ENCODE assay signal across 27 mouse cellular contexts in genomic region chr6:46232889-46233288, GRCm38 (mm10).
DNase-seq lines count a peak whose midpoint lies in the region; ATAC-seq and TF ChIP-seq lines count a peak whose summit lies in the region.
"Had no signal": no experiment of that assay in that cellular context is flagged by ENCODE, and none has a peak within 500 bp of the region (broad histone marks: within the 10 kb centered on the region; RNA-seq: fewer than 3 reads in every experiment).

No protein-coding gene starts in this region.

- no peak overlapping the region for H3K27ac ChIP-seq in lung, embryonic 14.5 days (ENCODE audit: low read depth)
- no peak overlapping the region for H3K27ac ChIP-seq in lung, postnatal 0 days (ENCODE audit: low read length)
- H3K27ac ChIP-seq: embryonic facial prominence, embryonic 10.5 days; embryonic facial prominence, embryonic 13.5 days; forebrain, embryonic 12.5 days; gastrocnemius, adult 2 months; hindbrain, embryonic 10.5 days; hindbrain, embryonic 13.5 days had no signal

- no peak for TF ChIP-seq CTCF in lung, embryonic 14.5 days (IDR thresholded peaks at IDR 0.05; ENCODE audit: low read depth)
- no peak for TF ChIP-seq CTCF in lung, postnatal 0 days (IDR thresholded peaks at IDR 0.05)

- no peak overlapping the region for H3K9ac ChIP-seq in lung, embryonic 14.5 days
- H3K9ac ChIP-seq in lung, postnatal 0 days (replicated peaks; ENCODE audit: low read depth) = no peak overlapping the region
- H3K9ac ChIP-seq: embryonic facial prominence, embryonic 13.5 days; forebrain, embryonic 12.5 days; hindbrain, embryonic 13.5 days had no signal

- no peak overlapping the region for H3K4me2 ChIP-seq in lung, embryonic 14.5 days
- no peak overlapping the region for H3K4me2 ChIP-seq in lung, postnatal 0 days (replicated peaks; ENCODE audit: low read depth, low read length)
- H3K4me2 ChIP-seq: embryonic facial prominence, embryonic 13.5 days; forebrain, embryonic 12.5 days; heart, embryonic 11.5 days; hindbrain, embryonic 13.5 days had no signal

- H3K4me1 ChIP-seq in lung, embryonic 14.5 days (ENCODE audit: insufficient read depth) = no peaks in the 10 kb centered on the region
- H3K4me1 ChIP-seq in lung, postnatal 0 days (ENCODE audit: insufficient read depth, low read depth, low read length) = no peaks in the 10 kb centered on the region
- H3K4me1 ChIP-seq: embryonic facial prominence, embryonic 10.5 days; embryonic facial prominence, embryonic 13.5 days; forebrain, embryonic 12.5 days; hindbrain, embryonic 10.5 days; hindbrain, embryonic 13.5 days had no signal

- peak; percentile 60; the same call in 1 of the 2 replicates for ATAC-seq in lung, embryonic 14.5 days (ENCODE audit: insufficient read depth)
- no peak for ATAC-seq in lung, postnatal 0 days
- ATAC-seq: CD4-positive, CD25-positive, alpha-beta regulatory T cell, adult 4 months; forebrain, embryonic 16.5 days; hindbrain, embryonic 16.5 days had no signal

- no peaks in the 10 kb centered on the region for H3K36me3 ChIP-seq in lung, embryonic 14.5 days (ENCODE audit: insufficient read depth)
- no peaks in the 10 kb centered on the region for H3K36me3 ChIP-seq in lung, postnatal 0 days (ENCODE audit: insufficient read depth, low read length)
- H3K36me3 ChIP-seq: embryonic facial prominence, embryonic 10.5 days; embryonic facial prominence, embryonic 13.5 days; forebrain, embryonic 12.5 days; hindbrain, embryonic 10.5 days; hindbrain, embryonic 13.5 days had no signal

- H3K27me3 ChIP-seq in lung, embryonic 14.5 days (ENCODE audit: insufficient read depth, low read length) = no peaks in the 10 kb centered on the region
- H3K27me3 ChIP-seq in lung, postnatal 0 days (replicated peaks; ENCODE audit: insufficient read depth, low read length) = no peaks in the 10 kb centered on the region
- H3K27me3 ChIP-seq: embryonic facial prominence, embryonic 13.5 days; forebrain, embryonic 12.5 days; hindbrain, embryonic 13.5 days had no signal

- peak; percentile 41 for DNase-seq in lung, embryonic 14.5 days
- DNase-seq in lung, postnatal 25 days (ENCODE audit: low spot score) = no peak
- DNase-seq in lung, postnatal 0 days (ENCODE audit: low spot score) = peak; percentile 7
- no peak for DNase-seq in lung, postnatal 4 days
- DNase-seq in telencephalon, adult 2 months (ENCODE audit: low read depth, low spot score) = peak; percentile 9
- no peak for DNase-seq in kidney, postnatal 14 days
- DNase-seq: adrenal gland, adult 2 months; adrenal gland, postnatal 14 days; cerebellum, adult 11-12 months; cerebellum, adult 8-10 months; cerebellum, postnatal 10 days; cerebellum, postnatal 36 days; embryo, embryonic 11 days; gastrocnemius, adult 2 months; gastrocnemius, postnatal 14 days; heart, adult 11 months; heart, postnatal 36 days had no signal

- H3K9me3 ChIP-seq in lung, embryonic 14.5 days (ENCODE audit: low read depth, low read length) = no peaks in the 10 kb centered on the region
- H3K9me3 ChIP-seq in lung, postnatal 0 days (ENCODE audit: low read length) = no peaks in the 10 kb centered on the region
- H3K9me3 ChIP-seq: embryonic facial prominence, embryonic 10.5 days; embryonic facial prominence, embryonic 13.5 days; forebrain, embryonic 12.5 days; hindbrain, embryonic 10.5 days; hindbrain, embryonic 13.5 days had no signal

- no peak for TF ChIP-seq EP300 in lung, postnatal 0 days (IDR thresholded peaks at IDR 0.05)

- 51% methylated on average over 1 of the region's 1 CpGs for WGBS in lung, embryonic 14.5 days
- WGBS in lung, postnatal 0 days = 68% methylated on average over 1 of the region's 1 CpGs

- H3K4me3 ChIP-seq in lung, embryonic 14.5 days (ENCODE audit: low read depth, low read length) = no peak overlapping the region
- H3K4me3 ChIP-seq in lung, postnatal 0 days (ENCODE audit: low read depth, low read length) = no peak overlapping the region
- H3K4me3 ChIP-seq: embryonic facial prominence, embryonic 10.5 days; embryonic facial prominence, embryonic 13.5 days; erythroblast, embryonic 14.5 days; forebrain, embryonic 12.5 days; gastrocnemius, adult 2 months; hindbrain, embryonic 10.5 days; hindbrain, embryonic 13.5 days had no signal

Comparison
In these comparisons a context has a peak if more than half of its experiments do, and no peak if none do; other contexts are left out.
1. DNase-seq: peak in lung, embryonic 14.5 days (single experiment), lung, postnatal 0 days (single experiment) and telencephalon, adult 2 months (single experiment); none in lung, postnatal 25 days (single experiment), lung, postnatal 4 days (0 of 2) and kidney, postnatal 14 days (single experiment).